Mouse (Mus musculus): ENCODE data around the gene Tbc1d30.
"Not testable (repeated sequence)": the region's sequence is repeated elsewhere in the genome, so short reads cannot be mapped to it uniquely, and the experiment has no call there.

The Tbc1d30 gene

GRCm38 (mm10) chr10:121365781-121366272 lies 14.7 kb upstream of the Tbc1d30 start:
- DNase-seq (ENCODE audit: low read depth, low spot score): no peak

- DNase-seq (ENCODE audit: low read depth, low spot score): peak; percentile 79
These were observed 13.9 kb upstream of the Tbc1d30 start, which contains the start of gene Gns for GRCm38 (mm10) chr10:121364801-121365564. Gene Gns (plus strand): TSS chr10:121365090.

GRCm38 (mm10) chr10:121364306-121364705 lies 13.2 kb upstream of the Tbc1d30 start:
- no peak for DNase-seq (ENCODE audit: low read depth, low spot score)

- DNase-seq (ENCODE audit: low read depth, low spot score): no peak
These were observed 12.1 kb upstream of the Tbc1d30 start for GRCm38 (mm10) chr10:121363201-121363600.

GRCm38 (mm10) chr10:121360358-121360757 lies 9.3 kb upstream of the Tbc1d30 start:
- DNase-seq (ENCODE audit: low read depth, low spot score): no peak

- DNase-seq (ENCODE audit: low read depth, low spot score): no peak
These were observed 713 bp upstream of the Tbc1d30 start for GRCm38 (mm10) chr10:121351692-121352290.

GRCm38 (mm10) chr10:121350357-121351065 lies 567 bp downstream of the Tbc1d30 start:
- peak; percentile 37 for DNase-seq (ENCODE audit: low read depth, low spot score)

- DNase-seq (ENCODE audit: low read depth, low spot score): no peak
These were observed 1.8 kb downstream of the Tbc1d30 start for GRCm38 (mm10) chr10:121349244-121349643.

- no peak for DNase-seq (ENCODE audit: low read depth, low spot score)
These were observed 7.2 kb downstream of the Tbc1d30 start for GRCm38 (mm10) chr10:121343867-121344266.

- DNase-seq (ENCODE audit: low read depth, low spot score): no peak
These were observed 8.8 kb downstream of the Tbc1d30 start for GRCm38 (mm10) chr10:121342260-121342659.

GRCm38 (mm10) chr10:121340754-121341593 lies 10.1 kb downstream of the Tbc1d30 start:
- no peak for DNase-seq (ENCODE audit: low read depth, low spot score)

- DNase-seq (ENCODE audit: low read depth, low spot score): not testable (repeated sequence)
These were observed 14.5 kb downstream of the Tbc1d30 start for GRCm38 (mm10) chr10:121336536-121336935.

GRCm38 (mm10) chr10:121334576-121334975 lies 16.5 kb downstream of the Tbc1d30 start:
- DNase-seq (ENCODE audit: low read depth, low spot score): peak; percentile 49

GRCm38 (mm10) chr10:121330940-121331339 lies 20.1 kb downstream of the Tbc1d30 start:
- peak; percentile 53 for DNase-seq (ENCODE audit: low read depth, low spot score)

- DNase-seq (ENCODE audit: low read depth, low spot score): no peak
These were observed 21.5 kb downstream of the Tbc1d30 start for GRCm38 (mm10) chr10:121329586-121329985.

GRCm38 (mm10) chr10:121326167-121326566 lies 24.9 kb downstream of the Tbc1d30 start:
- DNase-seq (ENCODE audit: low read depth, low spot score): no peak

- DNase-seq (ENCODE audit: low read depth, low spot score): no peak
These were observed 27.6 kb downstream of the Tbc1d30 start for GRCm38 (mm10) chr10:121323493-121323892.

GRCm38 (mm10) chr10:121318397-121318950 lies 32.6 kb downstream of the Tbc1d30 start:
- DNase-seq (ENCODE audit: low read depth, low spot score): no peak

- no peak for DNase-seq (ENCODE audit: low read depth, low spot score)
These were observed 34.7 kb downstream of the Tbc1d30 start for GRCm38 (mm10) chr10:121316361-121316760.

GRCm38 (mm10) chr10:121315321-121316283 lies 35.5 kb downstream of the Tbc1d30 start:
- no peak for DNase-seq (ENCODE audit: low read depth, low spot score)

Measured in forelimb bud, embryonic 11.5 days (tissue).